Mouse (Mus musculus) kidney, embryonic 14.5 days (tissue): ENCODE data around the gene Cfap206. TPM values are rescaled to one million over a fixed set of nuclear protein-coding genes. Genes with fewer than 3 reads are reported as not detected.

Source experiments
- ATAC-seq: fragments of 200-750 bp; cut with Nextera tagmentation; 2 replicates; pipeline ENCODE4 v1.8.0; 2017; ENCODE audit warnings: moderate number of reproducible peaks, mild to moderate bottlenecking, moderate TSS enrichment, moderate library complexity; ENCODE audit not compliant: low FRiP score, low TSS enrichment
- H3K27ac ChIP-seq: fragments of 300-500 bp; sonication (generic); 2 replicates; pipeline ENCODE4 v1.5.1; 2014; ENCODE audit warnings: low read depth, mild to moderate bottlenecking, low read length, moderate library complexity, mixed read lengths
- H3K27me3 ChIP-seq: fragments of 300-500 bp; sonication (generic); 2 replicates; pipeline ENCODE4 v1.6.1; 2014; ENCODE audit warnings: mild to moderate bottlenecking, low read length; ENCODE audit not compliant: control insufficient read depth, insufficient read depth
- H3K36me3 ChIP-seq: fragments of 300-500 bp; sonication (generic); 2 replicates; pipeline ENCODE4 v1.6.1; 2014; ENCODE audit warnings: low read length, mixed read lengths; ENCODE audit not compliant: control insufficient read depth, insufficient read depth
- H3K4me1 ChIP-seq: fragments of 300-500 bp; sonication (generic); 2 replicates; pipeline ENCODE4 v1.6.1; 2014; ENCODE audit warnings: low read length, mixed read lengths; ENCODE audit not compliant: control insufficient read depth, insufficient read depth
- H3K4me2 ChIP-seq: fragments of 300-500 bp; sonication (generic); replicated peaks from 2 replicates; pipeline ENCODE4 v1.6.1; 2014; ENCODE audit warnings: low read depth, mild to moderate bottlenecking, low read length
- H3K4me3 ChIP-seq: fragments of 300-500 bp; sonication (generic); 2 replicates; pipeline ENCODE4 v1.5.1; 2014; ENCODE audit warnings: mild to moderate bottlenecking, low read length
- H3K9ac ChIP-seq: fragments of 300-500 bp; sonication (generic); 2 replicates; pipeline ENCODE4 v1.6.1; 2014; ENCODE audit warnings: low read depth, mild to moderate bottlenecking, low read length, moderate library complexity
- H3K9me3 ChIP-seq: fragments of 300-500 bp; sonication (generic); 2 replicates; pipeline ENCODE4 v1.6.1; 2016; ENCODE audit warnings: low read length; ENCODE audit not compliant: control insufficient read depth
- WGBS: fragments of 180-500 bp; shearing (Covaris S2); extraction: QIAGEN DNeasy Blood & Tissue Kit; methylation state at CpG from one replicate; pipeline ENCODE4 v1.1.7; 2014; 5-methylcytosine and 5-hydroxymethylcytosine counted together
- polyA plus RNA-seq: library from polyadenylated mRNA; unstranded; fragments of >200 nt; fragmentation: Nextera tagmentation; extraction: Ambion mirVana; gene quantifications from 2 replicates; pipeline ENCODE4 v1.2.1, GENCODE M21; 2014

Cfap206 gene
- polyA plus RNA-seq, 1 experiment from 2014 or later = 1.8 TPM

DNA sequence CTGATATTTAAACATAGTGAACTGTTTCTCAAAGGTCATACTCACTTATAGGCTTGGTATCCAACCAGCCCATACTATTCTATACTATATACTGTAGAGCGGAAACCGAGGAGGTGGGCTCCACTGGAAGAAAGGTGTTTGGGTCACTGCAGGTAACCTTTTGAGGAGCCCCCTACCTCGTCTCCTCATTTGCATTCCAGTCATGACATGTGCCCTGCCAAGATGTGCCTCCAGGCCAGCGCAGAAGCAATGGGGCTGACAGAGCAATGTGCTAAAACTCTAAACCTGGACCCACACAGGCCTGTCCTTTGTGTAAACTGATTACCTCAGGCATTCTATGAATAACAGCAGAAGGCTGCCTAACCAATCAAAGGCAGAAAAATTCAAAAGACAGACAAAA is 5.7 kb downstream of the Cfap206 start:
- no peak overlapping the region for H3K9ac ChIP-seq
- H3K4me2 ChIP-seq = no peak overlapping the region
- no peak for ATAC-seq

DNA sequence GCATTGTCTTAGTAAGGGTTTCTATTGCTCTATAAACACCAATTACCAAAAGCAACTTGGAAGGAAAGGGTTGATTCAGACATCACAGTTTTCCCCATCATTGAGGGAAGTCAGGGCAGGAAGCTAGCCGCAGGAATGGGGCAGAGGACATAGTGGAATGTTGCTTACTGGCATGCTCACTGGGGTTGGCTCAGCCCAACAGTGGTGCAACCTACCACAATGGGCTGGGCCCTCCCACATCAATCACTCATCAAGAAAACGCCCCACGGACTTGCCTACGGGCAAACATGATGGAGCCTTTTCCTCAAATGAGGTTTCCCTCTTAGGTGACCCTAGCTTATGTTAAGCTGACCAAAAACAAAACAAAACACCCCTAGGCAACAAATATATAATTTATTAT is 6.8 kb downstream of the Cfap206 start:
- Histone ChIP-seq H3K4me3 (no peak overlapping the region), H3K9ac (no peak overlapping the region)

More for the DNA sequence above, 5.7 kb downstream of the Cfap206 start:
- Histone ChIP-seq H3K27me3 (no peaks in the 10 kb centered on the region), H3K9me3 (peaks cover 4% of the 10 kb centered on the region), H3K36me3 (no peaks in the 10 kb centered on the region), H3K4me1 (no peaks in the 10 kb centered on the region), H3K4me3 (no peak overlapping the region), H3K27ac (no peak overlapping the region)
- 62% methylated on average over 4 of the region's 4 CpGs for WGBS

DNA sequence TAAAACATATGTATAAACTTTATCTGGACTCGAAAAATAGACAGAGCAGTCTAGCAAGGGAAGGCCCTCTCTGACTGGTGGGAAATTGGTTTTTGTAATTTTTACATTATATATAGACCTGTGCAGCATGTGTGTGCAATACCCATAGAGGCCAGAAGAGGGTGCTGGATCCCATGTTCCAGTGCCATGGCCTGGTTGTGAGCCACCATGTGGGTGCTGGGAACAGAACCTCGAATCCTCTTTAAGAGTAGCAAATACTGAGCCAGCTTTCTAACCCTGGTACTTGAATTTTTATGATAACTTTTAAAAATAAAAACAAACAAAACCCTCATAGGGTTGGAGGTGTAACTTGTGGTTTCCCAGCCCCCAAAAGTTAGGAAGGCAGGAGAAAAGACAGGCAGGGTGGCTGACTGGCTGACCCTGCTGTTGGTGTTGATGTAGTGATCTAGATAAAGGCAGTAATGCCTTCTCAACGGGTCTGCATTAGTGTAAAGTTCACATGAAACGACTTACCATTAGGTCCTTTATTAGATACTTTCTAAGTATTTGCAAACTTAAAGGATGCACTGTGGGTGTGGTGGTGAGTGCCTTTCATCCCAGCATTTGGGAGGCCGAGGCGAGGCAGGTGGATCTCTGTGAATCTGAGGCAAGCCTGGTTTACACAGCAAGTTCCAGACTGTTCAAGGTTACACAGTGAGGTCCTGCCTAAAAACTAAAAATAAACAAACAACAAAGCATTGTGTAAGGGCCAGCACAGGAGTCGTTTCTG is 9.7 kb downstream of the Cfap206 start:
- no peak for ATAC-seq
- Histone ChIP-seq H3K4me3 (no peak overlapping the region), H3K9me3 (peaks cover 7% of the 10 kb centered on the region), H3K4me2 (no peak overlapping the region), H3K36me3 (no peaks in the 10 kb centered on the region), H3K9ac (no peak overlapping the region), H3K27ac (no peak overlapping the region), H3K27me3 (no peaks in the 10 kb centered on the region), H3K4me1 (no peaks in the 10 kb centered on the region)
- 94% methylated on average over 7 of the region's 7 CpGs for WGBS

More for the DNA sequence above, 6.8 kb downstream of the Cfap206 start:
- 67% methylated on average over 4 of the region's 4 CpGs for WGBS
- no peak overlapping the region for H3K27ac ChIP-seq
- H3K36me3 ChIP-seq = no peaks in the 10 kb centered on the region
- H3K4me2 ChIP-seq = no peak overlapping the region
- H3K4me1 ChIP-seq = no peaks in the 10 kb centered on the region
- H3K9me3 ChIP-seq = peaks cover 7% of the 10 kb centered on the region
- no peak for ATAC-seq
- H3K27me3 ChIP-seq = no peaks in the 10 kb centered on the region

DNA sequence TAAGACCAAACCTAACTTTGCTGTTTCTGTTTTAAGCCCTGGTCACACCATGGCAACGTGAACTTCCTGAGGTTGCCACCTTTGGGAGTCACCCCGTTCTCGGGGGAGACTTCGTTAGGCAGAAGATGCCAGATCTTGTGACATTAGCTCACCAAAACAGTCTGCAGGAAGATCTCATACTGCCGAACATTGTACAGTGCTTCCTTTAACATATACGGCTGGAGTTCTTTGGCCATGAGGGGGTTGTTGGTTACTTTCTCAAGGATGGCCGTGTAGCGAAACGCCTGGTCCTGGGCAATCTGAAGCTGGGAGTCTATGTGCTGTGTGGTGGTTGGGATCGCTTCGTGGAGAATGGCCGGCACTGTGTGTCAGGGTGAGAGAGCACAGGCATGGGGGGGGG is 10.6 kb downstream of the Cfap206 start:
- Histone ChIP-seq H3K9ac (no peak overlapping the region), H3K4me2 (no peak overlapping the region), H3K4me1 (no peaks in the 10 kb centered on the region), H3K4me3 (no peak overlapping the region), H3K27me3 (no peaks in the 10 kb centered on the region), H3K36me3 (no peaks in the 10 kb centered on the region), H3K9me3 (peaks cover 7% of the 10 kb centered on the region), H3K27ac (no peak overlapping the region)
- 97% methylated on average over 12 of the region's 12 CpGs for WGBS
- no peak for ATAC-seq

DNA sequence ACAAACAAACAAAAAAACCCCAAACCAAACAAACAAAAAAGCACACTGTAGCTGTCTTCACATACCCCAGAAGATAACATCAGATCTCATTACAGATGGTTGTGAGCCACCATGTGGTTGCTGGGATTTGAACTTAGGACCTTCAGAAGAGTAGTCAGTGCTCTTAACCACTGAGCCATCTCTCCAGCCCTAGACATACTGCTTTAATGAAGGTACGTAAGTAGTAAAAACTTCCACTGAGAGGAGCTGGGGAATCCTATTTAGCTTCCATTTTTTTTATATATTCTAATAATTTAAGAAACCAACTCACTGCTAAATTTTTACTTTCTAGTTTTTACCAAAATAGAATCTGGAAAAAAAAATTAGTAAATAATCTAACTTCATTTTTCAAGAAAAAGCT is 14.9 kb downstream of the Cfap206 start:
- Histone ChIP-seq H3K9ac (no peak overlapping the region), H3K4me2 (no peak overlapping the region), H3K36me3 (no peaks in the 10 kb centered on the region), H3K27ac (no peak overlapping the region), H3K4me1 (no peaks in the 10 kb centered on the region), H3K27me3 (no peaks in the 10 kb centered on the region), H3K4me3 (no peak overlapping the region), H3K9me3 (peaks cover 5% of the 10 kb centered on the region)
- ATAC-seq = no peak
- 97% methylated on average over 1 of the region's 1 CpGs for WGBS

DNA sequence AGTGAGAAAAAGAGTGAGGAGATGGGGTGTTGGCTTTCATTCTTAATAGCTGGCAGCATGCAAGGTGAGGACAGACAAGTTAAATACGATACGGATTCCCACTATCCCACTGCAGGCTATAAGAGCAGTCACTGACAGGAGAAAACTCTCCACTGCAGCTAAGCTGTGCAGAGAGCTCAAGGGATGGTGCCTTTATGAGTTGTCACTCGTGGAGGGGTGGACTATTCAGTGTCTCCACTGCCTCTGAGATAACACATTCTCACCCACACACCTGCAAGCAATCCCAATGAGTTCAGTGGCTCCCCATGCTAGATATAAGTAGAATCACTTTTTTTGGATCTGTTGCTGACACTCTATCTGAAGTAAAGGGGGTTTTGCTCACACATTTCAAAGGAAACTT is 21.9 kb downstream of the Cfap206 start:
- no peak overlapping the region for H3K27ac ChIP-seq
- whole genome bisulfite sequencing = 34% methylated on average over 3 of the region's 3 CpGs
- no peak overlapping the region for H3K4me3 ChIP-seq
- no peak overlapping the region for H3K4me2 ChIP-seq
- no peaks in the 10 kb centered on the region for H3K36me3 ChIP-seq
- H3K9ac ChIP-seq = no peak overlapping the region
- no peaks in the 10 kb centered on the region for H3K9me3 ChIP-seq
- no peaks in the 10 kb centered on the region for H3K4me1 ChIP-seq
- ATAC-seq = no peak
- H3K27me3 ChIP-seq = no peaks in the 10 kb centered on the region

DNA sequence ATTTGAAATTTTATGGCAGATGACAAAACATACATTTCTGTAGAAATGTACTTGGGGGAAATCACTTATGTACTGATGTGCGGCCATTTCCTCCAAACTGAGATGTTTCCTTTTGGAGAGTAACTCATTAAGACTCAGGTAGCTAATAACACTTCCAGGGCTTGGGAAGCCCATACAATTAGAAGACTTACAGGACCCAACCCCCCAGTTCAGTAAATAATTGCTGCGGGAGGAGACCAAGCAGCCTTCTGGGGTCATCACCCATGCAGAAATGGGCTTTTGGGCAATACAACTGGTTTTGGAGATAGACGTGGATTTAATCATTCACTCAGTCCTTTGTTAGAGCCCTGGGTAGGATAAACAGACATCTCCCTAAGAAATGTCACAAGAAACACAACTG is 22.8 kb downstream of the Cfap206 start:
- Histone ChIP-seq H3K9ac (no peak overlapping the region), H3K27me3 (no peaks in the 10 kb centered on the region), H3K27ac (no peak overlapping the region), H3K9me3 (no peaks in the 10 kb centered on the region), H3K4me2 (no peak overlapping the region), H3K36me3 (no peaks in the 10 kb centered on the region), H3K4me1 (no peaks in the 10 kb centered on the region), H3K4me3 (no peak overlapping the region)
- ATAC-seq = no peak
- 64% methylated on average over 3 of the region's 3 CpGs for WGBS

DNA sequence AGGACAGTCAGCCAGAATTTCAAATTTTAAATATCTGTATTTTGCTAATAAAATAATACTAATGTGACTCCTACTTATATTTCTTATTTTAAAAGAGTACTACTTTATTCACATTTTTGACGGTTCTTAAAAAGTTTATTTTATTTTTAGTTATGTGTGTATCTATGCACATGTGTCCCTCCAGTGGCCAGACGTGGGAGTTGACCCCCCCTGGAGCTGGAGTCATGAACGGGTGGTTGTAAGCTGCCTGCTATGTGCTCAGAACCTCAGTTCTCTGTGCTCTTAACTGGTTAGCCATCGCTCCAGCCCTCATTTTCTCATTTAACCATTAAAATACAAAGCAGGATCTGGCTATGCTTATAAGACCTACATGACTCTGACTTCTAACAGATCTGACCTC is 27.0 kb downstream of the Cfap206 start:
- no peak overlapping the region for H3K4me3 ChIP-seq
- 64% methylated on average over 4 of the region's 4 CpGs for WGBS
- no peaks in the 10 kb centered on the region for H3K4me1 ChIP-seq
- no peak overlapping the region for H3K9ac ChIP-seq
- no peak for ATAC-seq
- H3K27me3 ChIP-seq = no peaks in the 10 kb centered on the region
- no peak overlapping the region for H3K4me2 ChIP-seq
- H3K36me3 ChIP-seq = no peaks in the 10 kb centered on the region
- H3K27ac ChIP-seq = no peak overlapping the region
- H3K9me3 ChIP-seq = no peaks in the 10 kb centered on the region

DNA sequence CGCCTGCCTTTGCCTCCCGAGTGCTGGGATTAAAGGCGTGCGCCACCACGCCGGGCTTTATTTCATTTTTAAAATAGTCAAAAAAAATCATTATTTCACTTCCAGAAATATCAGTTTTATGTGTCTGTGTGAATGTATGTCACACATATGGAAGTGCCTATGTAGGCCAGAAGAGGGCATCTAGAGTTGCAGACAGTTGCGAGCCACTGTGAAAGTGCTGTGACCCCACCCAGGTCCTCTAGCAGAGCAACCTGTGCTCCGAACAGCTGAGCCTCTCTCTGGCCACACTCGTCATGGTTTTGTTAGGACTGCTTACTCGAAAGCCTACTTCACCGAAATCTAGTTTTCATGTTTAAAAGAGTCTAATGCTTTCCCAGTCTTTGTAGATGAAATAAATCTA is 27.8 kb downstream of the Cfap206 start:
- Histone ChIP-seq H3K27ac (no peak overlapping the region), H3K4me3 (no peak overlapping the region), H3K36me3 (no peaks in the 10 kb centered on the region), H3K27me3 (no peaks in the 10 kb centered on the region), H3K4me1 (no peaks in the 10 kb centered on the region), H3K9me3 (no peaks in the 10 kb centered on the region), H3K9ac (no peak overlapping the region), H3K4me2 (no peak overlapping the region)
- no peak for ATAC-seq
- WGBS = 94% methylated on average over 11 of the region's 11 CpGs
